Mouse (Mus musculus): ENCODE results near the gene Cdipt.

The Cdipt gene

DNA sequence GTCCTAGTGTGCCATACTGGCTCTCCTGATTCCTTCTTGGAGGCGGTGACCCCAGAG is at the start of gene Cdipt:
Cdipt (plus strand) TSS at position 22 of the 57 bp plus-strand sequence.
- DNase-seq = no peak

DNA sequence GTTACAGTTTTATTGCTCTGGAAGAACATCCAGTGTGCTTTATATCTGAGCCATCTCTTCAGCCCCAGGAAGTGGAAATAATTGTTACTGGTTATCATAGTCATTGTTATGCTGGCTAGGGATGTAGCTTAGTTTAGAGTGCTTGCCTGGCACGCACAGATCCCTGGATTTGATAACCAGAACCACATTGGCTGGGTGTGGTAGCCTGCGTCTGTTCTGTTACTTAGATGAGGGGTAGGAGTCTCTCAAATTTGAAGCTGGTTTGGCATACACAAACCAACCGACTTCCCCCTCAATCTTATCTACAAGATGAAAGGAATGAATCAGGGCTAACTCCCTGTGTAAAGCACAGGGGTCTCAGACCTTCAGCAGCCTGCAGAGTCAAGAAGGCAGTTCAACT is 49.4 kb upstream of the Cdipt start:
- no peak for DNase-seq

DNA sequence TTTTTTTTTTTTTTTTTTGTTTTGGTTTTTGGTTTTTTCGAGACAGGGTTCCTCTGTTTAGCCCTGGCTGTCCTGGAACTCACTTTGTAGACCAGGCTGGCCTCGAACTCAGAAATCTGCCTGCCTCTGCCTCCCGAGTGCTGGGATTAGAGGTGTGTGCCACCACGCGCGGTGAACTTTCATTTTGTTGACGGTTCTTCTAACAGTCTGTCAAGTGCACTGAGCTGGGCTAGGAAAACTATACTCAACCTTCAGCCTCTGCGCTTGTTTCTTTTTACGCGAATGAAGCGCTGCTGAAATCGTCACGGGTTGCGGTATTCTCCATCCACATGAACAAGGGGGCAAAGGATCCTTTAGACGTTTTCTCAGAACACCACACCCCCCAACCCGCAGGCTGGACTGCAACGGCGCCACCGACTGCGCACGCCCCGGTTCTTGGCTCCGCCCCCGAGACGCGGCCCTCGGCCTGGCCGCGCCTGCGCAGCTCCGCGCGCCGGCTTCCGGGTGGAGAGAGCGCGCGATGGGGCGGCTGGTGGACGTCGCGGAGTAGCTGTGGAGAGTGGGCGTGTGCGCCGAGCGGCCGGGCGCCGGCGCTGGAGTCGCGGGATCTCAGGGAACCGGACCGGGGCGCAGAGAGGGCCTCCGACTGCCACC is 47.2 kb upstream of the Cdipt start, which contains the start of gene Kctd13:
Kctd13 (plus strand) TSS at position 496 of the 654 bp plus-strand sequence.
- DNase-seq = peak; percentile 90 to 96

GRCm38 (mm10) chr7:126929046-126929445 is 46.7 kb upstream of the Cdipt start:
- DNase-seq = no peak

GRCm38 (mm10) chr7:126932652-126933051 is 43.1 kb upstream of the Cdipt start:
- no peak for DNase-seq

- DNase-seq = no peak
These were observed 34.5 kb upstream of the Cdipt start for GRCm38 (mm10) chr7:126941171-126941570.

- DNase-seq = no peak
These were observed 33.9 kb upstream of the Cdipt start for GRCm38 (mm10) chr7:126941801-126942200.

DNA sequence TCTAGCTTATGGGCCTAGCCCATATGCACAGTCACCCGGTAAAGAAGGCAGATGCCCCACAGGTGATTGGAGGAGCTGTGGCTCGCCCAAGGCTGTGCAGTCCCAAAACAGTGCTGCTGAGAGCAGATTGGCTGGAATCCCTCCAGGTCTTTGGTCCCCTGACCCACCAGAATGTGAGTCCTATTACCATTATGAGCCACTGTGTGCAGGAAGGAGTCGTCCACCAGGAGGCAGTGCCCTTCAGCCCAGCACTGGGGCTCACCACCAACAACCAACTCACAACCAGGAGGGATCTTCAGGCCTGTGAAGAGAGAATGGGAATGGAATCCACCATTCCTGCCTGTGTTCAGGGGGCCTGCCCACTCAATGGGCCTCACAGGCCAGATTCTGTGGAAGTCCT is 29.2 kb upstream of the Cdipt start:
- peak in 1 of 2 experiments; percentile 46 for DNase-seq

DNA sequence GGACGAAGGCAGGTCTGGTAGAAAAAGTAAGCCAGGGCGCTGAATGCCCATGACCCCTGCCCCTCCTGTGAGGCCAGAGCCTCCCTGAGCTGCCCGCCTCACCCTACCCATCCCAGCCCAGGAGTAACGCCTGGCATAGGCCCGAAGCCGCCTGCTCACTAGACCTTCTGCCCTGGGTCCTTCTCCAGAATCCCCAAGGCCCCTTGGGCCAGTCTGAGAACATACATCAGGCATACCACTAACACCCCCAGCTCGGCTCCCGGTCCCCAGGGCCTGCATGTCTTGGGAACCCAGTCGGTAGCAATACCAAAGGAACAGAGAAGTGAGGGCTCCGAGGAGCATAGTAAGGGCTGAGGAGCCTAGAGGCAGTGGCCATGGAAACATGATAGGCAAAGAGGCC is 27.1 kb upstream of the Cdipt start:
- DNase-seq = no peak

DNA sequence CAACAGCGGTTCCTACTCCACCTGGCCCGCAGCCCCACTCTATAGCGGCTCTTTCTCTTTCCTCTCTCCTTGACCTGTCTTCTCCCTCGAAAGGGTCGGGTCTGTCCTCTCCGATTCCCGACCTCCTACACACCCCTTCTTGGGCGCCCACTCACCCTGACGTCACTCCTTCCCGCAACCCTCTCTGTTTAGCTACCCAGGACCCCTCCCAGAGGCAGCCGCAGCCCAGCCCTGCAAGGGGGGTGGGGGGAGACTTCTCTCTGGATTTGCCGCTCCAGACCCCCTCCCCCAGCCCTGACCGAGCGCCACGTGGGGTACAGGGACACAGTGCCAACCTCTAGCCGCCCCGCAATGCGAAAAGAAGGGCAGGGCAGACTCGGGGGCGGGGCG is 26.3 kb upstream of the Cdipt start, which contains the start of gene Asphd1:
Asphd1 (minus strand) TSS at position 180 of the 390 bp plus-strand sequence.
- no peak for DNase-seq

DNA sequence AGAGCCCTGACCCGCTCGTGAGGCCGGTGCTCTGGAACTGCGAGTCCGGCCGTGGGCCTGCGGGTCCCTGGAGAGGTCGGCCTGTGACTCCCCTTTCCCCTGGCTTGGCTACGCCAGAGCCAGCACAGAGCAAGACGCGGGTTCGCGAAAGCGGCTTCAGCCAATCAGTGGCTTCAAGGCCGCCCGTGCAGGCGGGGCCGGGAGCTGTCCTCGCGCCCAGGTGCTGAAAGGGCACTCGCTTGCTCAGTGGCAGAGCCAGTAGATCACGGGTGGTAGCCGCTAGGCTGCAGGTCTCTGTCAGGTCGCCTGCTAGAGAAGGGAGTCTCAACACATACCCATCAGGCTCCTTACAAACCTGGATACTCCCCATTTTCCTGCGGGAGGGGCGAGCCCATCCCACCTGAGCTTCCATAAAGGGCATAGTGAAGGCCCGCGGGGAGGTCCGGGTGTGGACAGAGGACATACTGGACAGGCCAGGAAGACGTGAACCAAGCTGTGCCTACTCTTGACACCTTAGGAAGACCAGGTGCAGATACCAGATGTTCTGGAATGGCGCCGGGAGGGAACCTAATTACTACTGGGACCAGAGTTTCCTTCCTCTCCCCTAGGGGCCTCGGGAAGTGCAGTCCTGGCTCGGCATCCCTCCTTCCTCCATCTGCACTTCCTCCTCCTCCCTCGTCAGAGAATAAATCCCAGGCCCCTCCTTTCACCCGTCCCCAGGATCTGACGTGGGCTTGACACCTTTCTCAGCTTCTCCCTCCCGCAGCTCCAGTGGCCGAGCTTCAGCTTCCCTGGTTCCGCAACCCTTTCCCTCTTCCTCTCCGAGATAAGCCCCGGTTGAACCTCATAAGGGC is 25.7 kb upstream of the Cdipt start, which contains the start of gene Sez6l2:
Sez6l2 (plus strand) TSS at position 771 of the 854 bp plus-strand sequence.
- peak; percentile 63 to 84 for DNase-seq

DNA sequence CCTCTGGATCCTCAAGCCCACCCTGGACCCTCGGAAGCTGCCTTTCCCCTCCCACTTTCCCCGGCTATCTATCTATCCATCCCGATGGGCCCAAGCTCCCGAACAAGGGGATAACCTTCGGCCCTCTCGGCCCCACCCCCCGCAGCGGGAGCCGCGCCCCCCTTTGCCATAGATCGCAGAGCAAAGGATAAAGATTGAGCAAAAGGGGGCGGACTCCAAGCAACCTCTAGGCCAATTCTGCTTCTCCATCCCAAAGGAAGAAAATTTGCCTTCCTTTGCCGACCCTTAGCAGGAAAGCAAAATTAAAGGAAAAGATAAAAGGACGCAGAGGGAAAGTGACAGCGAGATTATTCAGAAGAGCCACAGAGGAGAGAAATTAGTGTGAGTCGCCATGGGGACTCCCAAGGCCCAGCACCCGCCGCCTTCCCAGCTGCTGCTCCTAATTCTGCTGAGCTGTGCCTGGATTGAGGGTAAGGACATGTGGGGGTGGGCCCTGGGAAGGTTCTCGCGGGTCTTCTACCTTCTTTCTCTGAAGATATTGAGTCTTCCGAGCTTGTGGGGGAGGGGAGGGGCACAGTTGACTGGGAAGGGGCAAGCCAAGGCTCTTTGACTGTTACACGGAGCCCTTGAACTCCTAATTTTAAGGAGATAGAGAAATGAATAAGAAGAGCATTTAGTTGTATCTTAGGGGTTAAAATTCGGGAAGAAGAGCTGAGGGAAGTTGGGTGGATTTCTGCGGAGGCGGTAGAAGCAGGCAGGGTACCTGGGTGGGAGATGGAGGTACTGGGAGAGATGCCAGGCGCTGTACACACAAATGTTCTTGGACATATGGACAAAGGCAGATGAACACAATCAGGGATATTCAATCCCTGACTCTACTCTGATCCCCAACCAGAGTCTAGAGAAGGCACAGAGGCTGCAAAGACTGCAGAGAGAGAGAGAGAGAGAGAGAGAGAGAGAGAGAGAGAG is 24.8 kb upstream of the Cdipt start:
- no peak for DNase-seq

GRCm38 (mm10) chr7:126951741-126952140 is 24.0 kb upstream of the Cdipt start:
- DNase-seq = no peak

DNA sequence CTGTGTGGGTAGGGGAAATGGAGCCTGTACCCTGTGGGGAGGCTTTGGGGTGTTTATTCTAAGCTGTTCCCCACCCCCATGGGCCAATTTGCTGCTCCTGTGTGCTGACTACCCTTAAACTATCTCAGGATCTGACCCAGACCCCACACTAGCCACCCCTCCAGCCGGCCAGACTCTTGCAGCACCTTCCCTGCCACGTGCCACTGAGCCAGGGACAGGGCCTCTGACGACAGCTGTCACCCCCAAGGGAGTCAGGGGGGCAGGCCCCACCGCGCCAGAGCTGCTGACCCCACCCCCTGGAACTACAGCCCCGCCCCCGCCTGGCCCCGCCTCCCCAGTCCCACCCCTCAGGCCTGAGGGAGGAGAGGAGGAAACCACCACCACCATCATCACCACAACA is 23.1 kb upstream of the Cdipt start:
- DNase-seq = no peak

DNA sequence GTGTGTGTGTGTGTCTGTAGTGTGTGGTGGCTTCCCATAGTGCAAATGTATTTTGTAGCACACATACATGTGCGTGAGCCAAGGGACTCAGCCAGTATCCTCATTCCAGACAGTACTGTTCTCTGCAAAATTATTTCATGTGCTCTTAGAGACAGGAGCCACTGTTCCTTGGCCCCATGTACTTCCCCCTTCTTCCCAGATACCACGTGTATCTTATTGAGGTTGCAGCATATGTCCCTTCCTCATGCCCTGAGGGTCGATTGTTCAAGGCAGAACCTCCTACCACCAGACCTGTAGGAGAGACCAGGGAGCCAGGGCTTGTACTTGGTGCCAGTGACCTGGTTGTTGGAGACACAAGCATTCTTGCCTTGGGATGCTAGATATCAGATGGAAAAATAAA is 20.6 kb upstream of the Cdipt start:
- DNase-seq = no peak

- no peak for DNase-seq
These were observed 15.9 kb upstream of the Cdipt start for GRCm38 (mm10) chr7:126959780-126960179.

DNA sequence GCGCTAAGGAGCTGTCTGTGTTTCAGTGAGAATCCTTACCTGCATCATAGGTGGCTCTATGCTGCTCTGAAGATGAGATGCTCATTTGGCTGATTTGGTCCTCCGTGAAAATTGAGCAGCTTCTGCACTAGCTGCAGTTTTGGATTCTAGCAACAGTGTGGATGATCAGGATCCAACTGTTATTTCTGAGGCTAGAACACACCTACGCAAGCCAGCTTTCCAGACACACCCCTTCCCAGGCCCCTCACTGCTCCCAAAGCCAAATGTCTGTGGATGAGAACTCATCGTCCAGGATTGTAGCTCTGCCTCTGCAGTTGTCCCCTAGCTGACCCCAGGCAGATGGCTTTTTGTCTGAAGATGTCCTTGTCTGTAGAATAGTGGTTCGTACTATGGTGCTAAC is 14.6 kb upstream of the Cdipt start:
- DNase-seq = no peak

DNA sequence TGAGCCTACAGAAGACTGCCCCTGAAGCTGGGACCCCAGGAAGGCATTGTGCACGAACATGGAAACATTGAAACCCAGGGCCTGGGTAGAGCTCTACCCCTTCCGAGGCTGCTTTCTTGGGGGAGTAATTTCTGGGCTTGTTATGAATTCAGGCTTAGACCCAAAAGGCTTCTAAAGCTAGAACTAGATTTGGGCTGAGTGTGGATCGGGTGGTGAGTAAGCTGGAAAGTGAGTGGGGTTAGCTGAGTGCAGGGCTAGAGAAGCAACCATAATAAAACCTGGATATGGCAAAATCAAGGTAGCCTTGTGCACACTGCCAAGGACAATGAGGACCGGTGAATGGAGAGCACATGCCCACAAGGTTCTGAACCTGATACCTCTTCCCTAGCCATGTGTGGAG is 13.7 kb upstream of the Cdipt start:
- DNase-seq = no peak

- DNase-seq = peak in 1 of 2 experiments; percentile 38
These were observed 12.0 kb upstream of the Cdipt start for GRCm38 (mm10) chr7:126963548-126964286.

GRCm38 (mm10) chr7:126965568-126965967 is 10.1 kb upstream of the Cdipt start:
- no peak for DNase-seq

DNA sequence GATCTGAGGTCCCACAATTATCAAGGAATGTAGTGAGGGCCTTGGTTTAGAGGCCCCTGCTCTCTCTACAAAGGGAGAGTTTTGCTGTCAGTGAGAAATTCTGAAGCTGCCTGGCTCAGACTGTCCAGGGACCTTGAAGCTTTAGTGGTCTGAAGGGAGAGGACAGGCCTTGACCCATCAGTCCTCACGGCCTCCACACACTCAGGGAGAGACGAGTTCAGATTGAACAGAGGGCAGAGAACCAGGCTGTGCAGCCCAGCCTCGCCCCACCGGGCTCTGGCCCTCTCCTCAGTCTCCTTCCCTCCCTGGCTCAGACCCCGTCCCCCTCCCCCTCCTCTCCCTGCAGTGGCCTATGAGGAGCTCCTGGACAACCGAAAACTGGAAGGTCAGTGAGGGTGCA is 8.4 kb upstream of the Cdipt start:
- DNase-seq = no peak

DNA sequence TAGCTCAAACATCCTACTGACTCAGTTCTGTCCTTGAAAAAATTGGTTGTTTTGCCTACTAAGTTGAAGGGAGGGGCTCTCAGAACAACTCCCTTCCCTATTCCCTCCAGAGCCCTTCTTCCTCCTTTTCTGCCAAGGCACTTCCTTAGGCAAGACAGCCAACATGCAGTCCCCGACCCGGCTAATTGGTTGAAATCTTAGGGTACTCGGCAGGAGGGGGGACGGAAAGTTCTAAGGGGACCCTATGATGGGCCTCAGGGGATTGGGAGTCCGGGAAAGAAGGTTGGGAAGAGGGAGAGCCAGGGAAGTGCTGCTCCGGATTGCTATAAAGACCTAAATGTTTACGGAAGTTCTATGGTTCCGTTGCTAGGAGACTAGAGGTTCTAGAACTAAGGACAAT is 221 bp upstream of the Cdipt start:
- DNase-seq = peak in 1 of 2 experiments; percentile 20
